Mouse (Mus musculus): ENCODE measurements around the gene Lax1. TPM values are rescaled to one million over a fixed set of nuclear protein-coding genes. Genes with fewer than 3 reads are reported as not detected.
"Not testable (repeated sequence)": the region's sequence is repeated elsewhere in the genome, so short reads cannot be mapped to it uniquely, and the experiment has no call there.

The Lax1 gene
- polyA plus RNA-seq, 1 experiment from 2014 or later: not detected

- Histone ChIP-seq H3K4me2 (ENCODE audit: low read length) (no peak overlapping the region), H3K27ac (ENCODE audit: low read length) (no peak overlapping the region), H3K9me3 (ENCODE audit: control insufficient read depth, low read length) (no peaks in the 10 kb centered on the region), H3K4me3 (replicated peaks; ENCODE audit: low read length) (no peak overlapping the region), H3K36me3 (ENCODE audit: control insufficient read depth, insufficient read depth) (no peaks in the 10 kb centered on the region), H3K9ac (replicated peaks; ENCODE audit: low read depth, low read length) (no peak overlapping the region), H3K4me1 (replicated peaks; ENCODE audit: control insufficient read depth, insufficient read depth, low read length) (no peaks in the 10 kb centered on the region), H3K27me3 (replicated peaks; ENCODE audit: control insufficient read depth, insufficient read depth, low read length) (no peaks in the 10 kb centered on the region)
- ATAC-seq: no peak
- WGBS: 88% methylated on average over 6 of the region's 6 CpGs
Measured at GRCm38 (mm10) chr1:133670776-133671175, 19.1 kb downstream of the Lax1 start.

- Histone ChIP-seq H3K4me1 (replicated peaks; ENCODE audit: control insufficient read depth, insufficient read depth, low read length) (no peaks in the 10 kb centered on the region), H3K36me3 (ENCODE audit: control insufficient read depth, insufficient read depth) (no peaks in the 10 kb centered on the region), H3K4me3 (replicated peaks; ENCODE audit: low read length) (no peak overlapping the region), H3K27ac (ENCODE audit: low read length) (no peak overlapping the region), H3K4me2 (ENCODE audit: low read length) (no peak overlapping the region), H3K9ac (replicated peaks; ENCODE audit: low read depth, low read length) (no peak overlapping the region), H3K27me3 (replicated peaks; ENCODE audit: control insufficient read depth, insufficient read depth, low read length) (no peaks in the 10 kb centered on the region), H3K9me3 (ENCODE audit: control insufficient read depth, low read length) (no peaks in the 10 kb centered on the region)
- 82% methylated on average over 12 of the region's 12 CpGs for WGBS
- ATAC-seq: no peak
Measured at GRCm38 (mm10) chr1:133670190-133670589, 19.7 kb downstream of the Lax1 start.

- WGBS: 93% methylated on average over 3 of the region's 3 CpGs
- Histone ChIP-seq H3K27me3 (replicated peaks; ENCODE audit: control insufficient read depth, insufficient read depth, low read length) (no peaks in the 10 kb centered on the region), H3K4me3 (replicated peaks; ENCODE audit: low read length) (no peak overlapping the region), H3K27ac (ENCODE audit: low read length) (no peak overlapping the region), H3K9me3 (ENCODE audit: control insufficient read depth, low read length) (no peaks in the 10 kb centered on the region), H3K9ac (replicated peaks; ENCODE audit: low read depth, low read length) (no peak overlapping the region), H3K36me3 (ENCODE audit: control insufficient read depth, insufficient read depth) (no peaks in the 10 kb centered on the region), H3K4me2 (ENCODE audit: low read length) (no peak overlapping the region), H3K4me1 (replicated peaks; ENCODE audit: control insufficient read depth, insufficient read depth, low read length) (no peaks in the 10 kb centered on the region)
- no peak for ATAC-seq
Measured at GRCm38 (mm10) chr1:133668618-133669017, 21.3 kb downstream of the Lax1 start.

GRCm38 (mm10) chr1:133667721-133668120, 22.2 kb downstream of the Lax1 start:
- H3K4me2 ChIP-seq (ENCODE audit: low read length): no peak overlapping the region
- no peak overlapping the region for H3K4me3 ChIP-seq (replicated peaks; ENCODE audit: low read length)
- no peaks in the 10 kb centered on the region for H3K36me3 ChIP-seq (ENCODE audit: control insufficient read depth, insufficient read depth)
- H3K27ac ChIP-seq (ENCODE audit: low read length): no peak overlapping the region
- peak; percentile 31; the same call in 1 of the 2 replicates for ATAC-seq
- no peaks in the 10 kb centered on the region for H3K9me3 ChIP-seq (ENCODE audit: control insufficient read depth, low read length)
- 17% methylated on average over 7 of the region's 7 CpGs for WGBS
- H3K4me1 ChIP-seq (replicated peaks; ENCODE audit: control insufficient read depth, insufficient read depth, low read length): no peaks in the 10 kb centered on the region
- no peak overlapping the region for H3K9ac ChIP-seq (replicated peaks; ENCODE audit: low read depth, low read length)
- no peaks in the 10 kb centered on the region for H3K27me3 ChIP-seq (replicated peaks; ENCODE audit: control insufficient read depth, insufficient read depth, low read length)

- H3K27me3 ChIP-seq (replicated peaks; ENCODE audit: control insufficient read depth, insufficient read depth, low read length); H3K36me3 ChIP-seq (ENCODE audit: control insufficient read depth, insufficient read depth); H3K4me1 ChIP-seq (replicated peaks; ENCODE audit: control insufficient read depth, insufficient read depth, low read length); H3K9me3 ChIP-seq (ENCODE audit: control insufficient read depth, low read length); H3K4me3 ChIP-seq (replicated peaks; ENCODE audit: low read length); H3K27ac ChIP-seq (ENCODE audit: low read length); H3K4me2 ChIP-seq (ENCODE audit: low read length); H3K9ac ChIP-seq (replicated peaks; ENCODE audit: low read depth, low read length); ATAC-seq: not testable (repeated sequence)
- WGBS: 89% methylated on average over 7 of the region's 8 CpGs
Measured at GRCm38 (mm10) chr1:133665713-133666112, 24.2 kb downstream of the Lax1 start.

GRCm38 (mm10) chr1:133664203-133664970, 25.5 kb downstream of the Lax1 start:
- WGBS: 65% methylated on average over 11 of the region's 11 CpGs
- H3K4me2 ChIP-seq (ENCODE audit: low read length): no peak overlapping the region
- no peaks in the 10 kb centered on the region for H3K9me3 ChIP-seq (ENCODE audit: control insufficient read depth, low read length)
- no peak overlapping the region for H3K27ac ChIP-seq (ENCODE audit: low read length)
- H3K4me3 ChIP-seq (replicated peaks; ENCODE audit: low read length): no peak overlapping the region
- no peaks in the 10 kb centered on the region for H3K36me3 ChIP-seq (ENCODE audit: control insufficient read depth, insufficient read depth)
- no peaks in the 10 kb centered on the region for H3K27me3 ChIP-seq (replicated peaks; ENCODE audit: control insufficient read depth, insufficient read depth, low read length)
- no peak for ATAC-seq
- no peak overlapping the region for H3K9ac ChIP-seq (replicated peaks; ENCODE audit: low read depth, low read length)
- H3K4me1 ChIP-seq (replicated peaks; ENCODE audit: control insufficient read depth, insufficient read depth, low read length): peaks cover 7% of the 10 kb centered on the region

- Histone ChIP-seq H3K4me3 (replicated peaks; ENCODE audit: low read length) (no peak overlapping the region), H3K4me2 (ENCODE audit: low read length) (no peak overlapping the region)
- no peak for ATAC-seq
Measured at GRCm38 (mm10) chr1:133663427-133663826, 26.5 kb downstream of the Lax1 start.

GRCm38 (mm10) chr1:133662941-133663340, 27.0 kb downstream of the Lax1 start:
- H3K4me2 ChIP-seq (ENCODE audit: low read length): no peak overlapping the region
- ATAC-seq: no peak
- peaks cover 17% of the 10 kb centered on the region for H3K4me1 ChIP-seq (replicated peaks; ENCODE audit: control insufficient read depth, insufficient read depth, low read length)
- WGBS: 94% methylated on average over 7 of the region's 7 CpGs
- H3K4me3 ChIP-seq (replicated peaks; ENCODE audit: low read length): no peak overlapping the region
- no peaks in the 10 kb centered on the region for H3K9me3 ChIP-seq (ENCODE audit: control insufficient read depth, low read length)
- H3K27me3 ChIP-seq (replicated peaks; ENCODE audit: control insufficient read depth, insufficient read depth, low read length): no peaks in the 10 kb centered on the region
- no peaks in the 10 kb centered on the region for H3K36me3 ChIP-seq (ENCODE audit: control insufficient read depth, insufficient read depth)
- H3K27ac ChIP-seq (ENCODE audit: low read length): no peak overlapping the region
- H3K9ac ChIP-seq (replicated peaks; ENCODE audit: low read depth, low read length): no peak overlapping the region

More at GRCm38 (mm10) chr1:133663427-133663826, 26.5 kb downstream of the Lax1 start:
- 87% methylated on average over 4 of the region's 4 CpGs for WGBS
- no peaks in the 10 kb centered on the region for H3K36me3 ChIP-seq (ENCODE audit: control insufficient read depth, insufficient read depth)
- no peaks in the 10 kb centered on the region for H3K9me3 ChIP-seq (ENCODE audit: control insufficient read depth, low read length)
- H3K27me3 ChIP-seq (replicated peaks; ENCODE audit: control insufficient read depth, insufficient read depth, low read length): no peaks in the 10 kb centered on the region
- H3K4me1 ChIP-seq (replicated peaks; ENCODE audit: control insufficient read depth, insufficient read depth, low read length): peaks cover 15% of the 10 kb centered on the region
- no peak overlapping the region for H3K27ac ChIP-seq (ENCODE audit: low read length)
- no peak overlapping the region for H3K9ac ChIP-seq (replicated peaks; ENCODE audit: low read depth, low read length)

GRCm38 (mm10) chr1:133661203-133661933, 28.5 kb downstream of the Lax1 start, which contains the start of gene Gm38394:
Gene Gm38394, minus strand, starts transcription at chr1:133661318.
- Histone ChIP-seq H3K4me2 (ENCODE audit: low read length) (peak within 1 kb of the TSS; percentile 86), H3K36me3 (ENCODE audit: control insufficient read depth, insufficient read depth) (no peaks in the 10 kb centered on the region), H3K9ac (replicated peaks; ENCODE audit: low read depth, low read length) (peak within 1 kb of the TSS; percentile 72), H3K9me3 (ENCODE audit: control insufficient read depth, low read length) (no peaks in the 10 kb centered on the region), H3K4me1 (replicated peaks; ENCODE audit: control insufficient read depth, insufficient read depth, low read length) (peaks cover 31% of the 10 kb centered on the region), H3K27ac (ENCODE audit: low read length) (peak within 1 kb of the TSS; percentile 90), H3K4me3 (replicated peaks; ENCODE audit: low read length) (peak within 1 kb of the TSS; percentile 66), H3K27me3 (replicated peaks; ENCODE audit: control insufficient read depth, insufficient read depth, low read length) (no peaks in the 10 kb centered on the region)
- ATAC-seq: peak; percentile 99
- WGBS: 1% methylated on average over 26 of the region's 26 CpGs
